Mouse (Mus musculus): ENCODE results near the gene Lpar5.

DNA sequence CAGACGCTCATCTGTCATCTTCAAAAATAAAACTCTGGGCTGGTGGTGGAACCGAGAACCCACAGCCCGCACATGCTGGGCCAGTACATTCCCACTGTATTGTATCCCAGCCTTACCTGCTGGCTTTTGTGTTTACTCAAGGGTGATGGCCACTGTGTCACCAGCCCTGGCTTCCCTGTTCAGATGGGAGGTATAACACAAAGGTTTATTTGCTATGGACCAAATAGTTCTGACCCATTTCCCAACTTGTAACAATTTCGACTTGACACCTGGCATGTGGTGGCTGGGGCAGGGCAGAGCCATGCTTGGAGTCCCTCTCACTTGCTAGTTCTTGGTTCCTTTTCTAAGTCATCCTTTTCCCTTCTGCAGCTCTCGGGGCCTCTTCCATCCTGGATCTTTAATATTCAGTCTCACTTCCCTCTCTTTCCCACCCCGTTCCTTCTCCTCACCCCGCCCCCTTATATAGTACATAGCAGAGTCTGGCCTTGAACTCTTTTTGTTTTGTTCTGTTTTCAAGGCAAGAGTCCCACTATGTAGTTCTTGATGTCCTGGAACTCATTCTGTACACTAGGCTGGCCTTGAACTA is 15.2 kb downstream of the Lpar5 start:
- no peak for TF ChIP-seq CTCF (IDR thresholded peaks at IDR 0.05; ENCODE audit: low read depth, low read length)
- no peak for TF ChIP-seq GATA1 (IDR thresholded peaks at IDR 0.05; ENCODE audit: borderline replicate concordance, low read length)
